Mouse (Mus musculus): ENCODE measurements around the gene Gm4907.
"Not testable (repeated sequence)": the region's sequence is repeated elsewhere in the genome, so short reads cannot be mapped to it uniquely, and the experiment has no call there.

Gm4907 gene

GRCm38 (mm10) chrX:23882253-23882652 lies at the start of gene Gm4907:
Gene Gm4907, plus strand, starts transcription at chrX:23882553.
- DNase-seq (ENCODE audit: low spot score in 2 of 2): not testable (repeated sequence)

- DNase-seq (ENCODE audit: low spot score in 2 of 2): not testable (repeated sequence)
Observed at GRCm38 (mm10) chrX:23833784-23834183, 48.6 kb upstream of the Gm4907 start.

GRCm38 (mm10) chrX:23840921-23841320 lies 41.4 kb upstream of the Gm4907 start:
- DNase-seq (ENCODE audit: low spot score in 2 of 2): no peak

- DNase-seq (ENCODE audit: low spot score in 2 of 2): no peak
Observed at GRCm38 (mm10) chrX:23954161-23954560, 71.8 kb downstream of the Gm4907 start.
